Mouse (Mus musculus) heart, embryonic 16.5 days (tissue): ENCODE measurements around the gene Fdxr. TPM values are rescaled to one million over a fixed set of nuclear protein-coding genes. Genes with fewer than 3 reads are reported as not detected.

Experiments used
- ATAC-seq: fragments of 200-750 bp; cut with Nextera tagmentation; replicated peaks from 2 replicates; pipeline ENCODE4 v1.8.0; 2017; ENCODE audit warnings: moderate number of reproducible peaks; ENCODE audit not compliant: insufficient read depth, low FRiP score; ENCODE audit errors: extremely low read depth
- H3K27ac ChIP-seq: fragments of 300-500 bp; sonication (generic); 2 replicates; pipeline ENCODE4 v1.5.1; 2014; ENCODE audit warnings: mild to moderate bottlenecking, low read length, control low read depth, moderate library complexity
- H3K27me3 ChIP-seq: fragments of 300-500 bp; sonication (generic); 2 replicates; pipeline ENCODE4 v1.6.1; 2014; ENCODE audit warnings: low read length, mixed read lengths; ENCODE audit not compliant: control insufficient read depth, insufficient read depth
- H3K36me3 ChIP-seq: fragments of 300-500 bp; sonication (generic); 2 replicates; pipeline ENCODE4 v1.6.1; 2014; ENCODE audit not compliant: control insufficient read depth, insufficient read depth
- H3K4me1 ChIP-seq: fragments of 300-500 bp; sonication (generic); 2 replicates; pipeline ENCODE4 v1.6.1; 2014; ENCODE audit warnings: low read length, mixed read lengths; ENCODE audit not compliant: control insufficient read depth, insufficient read depth
- H3K4me2 ChIP-seq: fragments of 300-500 bp; sonication (generic); 2 replicates; pipeline ENCODE4 v1.6.1; 2014; ENCODE audit warnings: low read depth, mild to moderate bottlenecking, control low read depth, low read length
- H3K4me3 ChIP-seq: fragments of 300-500 bp; sonication (generic); 2 replicates; pipeline ENCODE4 v1.5.1; 2014; ENCODE audit warnings: mild to moderate bottlenecking, control low read depth, low read length
- H3K9ac ChIP-seq: fragments of 300-500 bp; sonication (generic); 2 replicates; pipeline ENCODE4 v1.6.1; 2014; ENCODE audit warnings: low read length, control low read depth
- H3K9me3 ChIP-seq: fragments of 300-500 bp; sonication (generic); replicated peaks from 2 replicates; pipeline ENCODE4 v1.6.1; 2016; ENCODE audit warnings: low read length; ENCODE audit not compliant: control insufficient read depth
- WGBS: fragments of 180-500 bp; shearing (Covaris S2); extraction: QIAGEN DNeasy Blood & Tissue Kit; methylation state at CpG from one replicate; pipeline ENCODE4 v1.1.7; 2014; 5-methylcytosine and 5-hydroxymethylcytosine counted together
- polyA plus RNA-seq: library from polyadenylated mRNA; unstranded; fragments of >200 nt; fragmentation: Nextera tagmentation; extraction: Ambion mirVana; gene quantifications from 2 replicates; pipeline ENCODE4 v1.2.1, GENCODE M21; 2015

Fdxr gene
- polyA plus RNA-seq, 1 experiment from 2014 or later = 14.7 TPM

- no peak overlapping the region for H3K27ac ChIP-seq
- no peak overlapping the region for H3K4me3 ChIP-seq
- no peaks in the 10 kb centered on the region for H3K36me3 ChIP-seq
- H3K9me3 ChIP-seq = no peaks in the 10 kb centered on the region
- WGBS = 78% methylated on average over 12 of the region's 12 CpGs
- H3K27me3 ChIP-seq = no peaks in the 10 kb centered on the region
- no peak overlapping the region for H3K4me2 ChIP-seq
- H3K4me1 ChIP-seq = no peaks in the 10 kb centered on the region
- no peak for ATAC-seq
- no peak overlapping the region for H3K9ac ChIP-seq
Observed at GRCm38 (mm10) chr11:115283891-115284620, 7.2 kb upstream of the Fdxr start.

GRCm38 (mm10) chr11:115283486-115283765 lies 6.6 kb upstream of the Fdxr start:
- Histone ChIP-seq H3K27me3 (no peaks in the 10 kb centered on the region), H3K4me3 (no peak overlapping the region), H3K27ac (no peak overlapping the region), H3K9ac (no peak overlapping the region), H3K4me1 (no peaks in the 10 kb centered on the region), H3K36me3 (no peaks in the 10 kb centered on the region), H3K9me3 (no peaks in the 10 kb centered on the region), H3K4me2 (no peak overlapping the region)
- 71% methylated on average over 9 of the region's 9 CpGs for WGBS
- no peak for ATAC-seq

GRCm38 (mm10) chr11:115282723-115283485 lies 6.1 kb upstream of the Fdxr start:
- H3K27me3 ChIP-seq = no peaks in the 10 kb centered on the region
- H3K27ac ChIP-seq = no peak overlapping the region
- WGBS = 72% methylated on average over 8 of the region's 8 CpGs
- peaks cover 2% of the 10 kb centered on the region; the same call in 1 of the 2 replicates for H3K4me1 ChIP-seq
- no peak overlapping the region for H3K4me2 ChIP-seq
- no peaks in the 10 kb centered on the region for H3K9me3 ChIP-seq
- H3K36me3 ChIP-seq = no peaks in the 10 kb centered on the region
- no peak for ATAC-seq
- no peak overlapping the region for H3K4me3 ChIP-seq
- H3K9ac ChIP-seq = no peak overlapping the region

- H3K36me3 ChIP-seq = no peaks in the 10 kb centered on the region
- no peak overlapping the region for H3K9ac ChIP-seq
- peaks cover 5% of the 10 kb centered on the region for H3K4me1 ChIP-seq
- H3K27ac ChIP-seq = no peak overlapping the region
- H3K4me2 ChIP-seq = no peak overlapping the region
- 56% methylated on average over 8 of the region's 8 CpGs for WGBS
- no peaks in the 10 kb centered on the region for H3K27me3 ChIP-seq
- ATAC-seq = no peak
- no peak overlapping the region for H3K4me3 ChIP-seq
- no peaks in the 10 kb centered on the region for H3K9me3 ChIP-seq
Observed at GRCm38 (mm10) chr11:115282295-115282694, 5.4 kb upstream of the Fdxr start.

GRCm38 (mm10) chr11:115279726-115280125 lies 2.9 kb upstream of the Fdxr start:
- H3K9ac ChIP-seq = no peak overlapping the region
- no peaks in the 10 kb centered on the region for H3K9me3 ChIP-seq
- H3K4me3 ChIP-seq = no peak overlapping the region
- H3K27me3 ChIP-seq = no peaks in the 10 kb centered on the region
- peaks cover 11% of the 10 kb centered on the region for H3K4me1 ChIP-seq
- no peak overlapping the region for H3K4me2 ChIP-seq
- WGBS = 59% methylated on average over 1 of the region's 1 CpGs
- no peaks in the 10 kb centered on the region for H3K36me3 ChIP-seq
- ATAC-seq = no peak
- no peak overlapping the region for H3K27ac ChIP-seq

- no peaks in the 10 kb centered on the region for H3K36me3 ChIP-seq
- no peaks in the 10 kb centered on the region for H3K9me3 ChIP-seq
- H3K27me3 ChIP-seq = no peaks in the 10 kb centered on the region
- H3K9ac ChIP-seq = no peak overlapping the region
- no peak for ATAC-seq
- H3K4me1 ChIP-seq = peaks cover 11% of the 10 kb centered on the region
- no peak overlapping the region for H3K4me3 ChIP-seq
- 72% methylated on average over 6 of the region's 6 CpGs for WGBS
- H3K4me2 ChIP-seq = peak overlapping the region; percentile 77; the same call in 1 of the 2 replicates
- no peak overlapping the region for H3K27ac ChIP-seq
Observed at GRCm38 (mm10) chr11:115278176-115278575, 1.3 kb upstream of the Fdxr start.

GRCm38 (mm10) chr11:115277604-115277975 lies 740 bp upstream of the Fdxr start:
- WGBS = 18% methylated on average over 7 of the region's 7 CpGs
- Histone ChIP-seq H3K4me2 (peak overlapping the region; percentile 77), H3K27ac (peak overlapping the region; percentile 88), H3K9me3 (no peaks in the 10 kb centered on the region), H3K9ac (peak overlapping the region; percentile 74), H3K4me3 (peak overlapping the region; percentile 70), H3K36me3 (no peaks in the 10 kb centered on the region), H3K4me1 (peaks cover 11% of the 10 kb centered on the region), H3K27me3 (no peaks in the 10 kb centered on the region)
- ATAC-seq = no peak

GRCm38 (mm10) chr11:115275954-115276353 lies 896 bp downstream of the Fdxr start:
- no peaks in the 10 kb centered on the region for H3K27me3 ChIP-seq
- ATAC-seq = no peak
- peak overlapping the region; percentile 85 for H3K4me2 ChIP-seq
- peak overlapping the region; percentile 70 for H3K4me3 ChIP-seq
- no peaks in the 10 kb centered on the region for H3K9me3 ChIP-seq
- no peak overlapping the region for H3K27ac ChIP-seq
- 62% methylated on average over 3 of the region's 3 CpGs for WGBS
- H3K4me1 ChIP-seq = peaks cover 11% of the 10 kb centered on the region
- no peaks in the 10 kb centered on the region for H3K36me3 ChIP-seq
- H3K9ac ChIP-seq = peak overlapping the region; percentile 86

- H3K4me1 ChIP-seq = peaks cover 11% of the 10 kb centered on the region
- no peak overlapping the region for H3K4me2 ChIP-seq
- H3K27me3 ChIP-seq = no peaks in the 10 kb centered on the region
- no peaks in the 10 kb centered on the region for H3K36me3 ChIP-seq
- 72% methylated on average over 6 of the region's 6 CpGs for WGBS
- H3K27ac ChIP-seq = no peak overlapping the region
- H3K9ac ChIP-seq = peak overlapping the region; percentile 23; the same call in 1 of the 2 replicates
- H3K9me3 ChIP-seq = no peaks in the 10 kb centered on the region
- no peak for ATAC-seq
- no peak overlapping the region for H3K4me3 ChIP-seq
Observed at GRCm38 (mm10) chr11:115275509-115275908, 1.3 kb downstream of the Fdxr start.
